Mouse (Mus musculus) ES-Bruce4 (cell line): ENCODE data around the gene Vps18. TPM values are rescaled to one million over a fixed set of nuclear protein-coding genes. Genes with fewer than 3 reads are reported as not detected.

ENCODE experiments used
- H3K27ac ChIP-seq: 2 replicates; pipeline ENCODE4 v1.5.1; 2012; ENCODE audit warnings: low read length, inconsistent platforms; ENCODE audit not compliant: insufficient read depth
- H3K27me3 ChIP-seq: 2 replicates; pipeline ENCODE4 v1.6.1; 2012; ENCODE audit warnings: mild to moderate bottlenecking, low read length, inconsistent platforms; ENCODE audit not compliant: control insufficient read depth, poor library complexity, insufficient read depth, severe bottlenecking
- H3K36me3 ChIP-seq: 2 replicates; pipeline ENCODE4 v1.6.1; 2012; ENCODE audit warnings: inconsistent platforms, mild to moderate bottlenecking, low read length, moderate library complexity; ENCODE audit not compliant: control insufficient read depth, poor library complexity, insufficient read depth, severe bottlenecking
- H3K4me1 ChIP-seq: one replicate; pipeline ENCODE4 v1.8.1; 2011; ENCODE audit warnings: low read length; ENCODE audit not compliant: control insufficient read depth, insufficient read depth
- H3K4me3 ChIP-seq: 2 replicates; pipeline ENCODE4 v1.5.1; 2011; ENCODE audit warnings: low read depth, mild to moderate bottlenecking, low read length
- H3K9ac ChIP-seq: 2 replicates; pipeline ENCODE4 v1.6.1; 2012; ENCODE audit warnings: low read depth, mild to moderate bottlenecking, inconsistent platforms; ENCODE audit not compliant: poor library complexity, severe bottlenecking
- H3K9me3 ChIP-seq: replicated peaks from 2 replicates; pipeline ENCODE4 v1.6.1; 2012; ENCODE audit warnings: mild to moderate bottlenecking, low read length, inconsistent platforms; ENCODE audit not compliant: control insufficient read depth, poor library complexity, insufficient read depth, severe bottlenecking
- CTCF ChIP-seq: IDR thresholded peaks from one replicate; pipeline ENCODE4 v1.8.1; 2011; ENCODE audit warnings: low read depth, low read length
- EP300 ChIP-seq: IDR thresholded peaks from 2 replicates; pipeline ENCODE4 v1.6.1; 2011; ENCODE audit warnings: low read depth, low read length; ENCODE audit not compliant: insufficient read depth
- POLR2A ChIP-seq: IDR thresholded peaks from one replicate; pipeline ENCODE4 v1.8.1; 2011; ENCODE audit warnings: low read length; ENCODE audit not compliant: insufficient read depth
- polyA plus RNA-seq: library from polyadenylated mRNA; stranded (reverse); fragments of >200 nt; gene quantifications from 2 replicates; pipeline ENCODE4 v1.2.4, GENCODE M21; 2011; ENCODE audit warnings: low read depth; ENCODE audit not compliant: missing spikeins, insufficient read depth, insufficient read length

Gene Vps18
- polyA plus RNA-seq: 11.7 and 12.8 TPM in 2 replicates

- H3K27ac ChIP-seq: 0 out of 2 replicates have a peak within 1 kb of the TSS, but pooled peaks have one; percentile 0
These were observed at the start of gene Vps18 for GRCm38 (mm10) chr2:119288270-119288882. Gene Vps18, plus strand, starts transcription at chr2:119288740.

GRCm38 (mm10) chr2:119240075-119240818, 48.3 kb upstream of the Vps18 start:
- H3K4me3 ChIP-seq: peak overlapping the region; percentile 3; the same call in 1 of the 2 replicates
- H3K4me1 ChIP-seq: peaks cover 9% of the 10 kb centered on the region
- H3K9me3 ChIP-seq: no peaks in the 10 kb centered on the region
- peaks cover 6% of the 10 kb centered on the region for H3K36me3 ChIP-seq
- H3K27me3 ChIP-seq: no peaks in the 10 kb centered on the region
- H3K27ac ChIP-seq: peak overlapping the region; percentile 67
- no peak overlapping the region for H3K9ac ChIP-seq
- TF ChIP-seq POLR2A: no peak
- peak; percentile 94 for TF ChIP-seq EP300

More at GRCm38 (mm10) chr2:119288270-119288882, at the start of gene Vps18:
- Histone ChIP-seq H3K4me1 (no peaks in the 10 kb centered on the region), H3K36me3 (0 out of 2 replicates have a peak, but pooled peaks cover 8% of the 10 kb centered on the region), H3K9me3 (no peaks in the 10 kb centered on the region), H3K9ac (peak within 1 kb of the TSS; percentile 83), H3K27me3 (no peaks in the 10 kb centered on the region), H3K4me3 (peak within 1 kb of the TSS; percentile 92)
- TF ChIP-seq POLR2A (peak; percentile 28), CTCF (peak; percentile 96), EP300 (peak; percentile 65; the same call in 1 of the 2 replicates)

GRCm38 (mm10) chr2:119240819-119241186, 47.7 kb upstream of the Vps18 start:
- no peaks in the 10 kb centered on the region for H3K9me3 ChIP-seq
- TF ChIP-seq POLR2A (no peak), EP300 (no peak), CTCF (no peak)
- peaks cover 9% of the 10 kb centered on the region for H3K4me1 ChIP-seq
- peak overlapping the region; percentile 67 for H3K27ac ChIP-seq
- no peaks in the 10 kb centered on the region for H3K27me3 ChIP-seq
- peaks cover 11% of the 10 kb centered on the region for H3K36me3 ChIP-seq
- H3K4me3 ChIP-seq: no peak overlapping the region
- H3K9ac ChIP-seq: no peak overlapping the region

GRCm38 (mm10) chr2:119242548-119242947, 46.0 kb upstream of the Vps18 start:
- Histone ChIP-seq H3K36me3 (peaks cover 25% of the 10 kb centered on the region), H3K9ac (no peak overlapping the region), H3K4me1 (peaks cover 9% of the 10 kb centered on the region), H3K9me3 (no peaks in the 10 kb centered on the region), H3K4me3 (no peak overlapping the region), H3K27me3 (no peaks in the 10 kb centered on the region), H3K27ac (no peak overlapping the region)
- TF ChIP-seq POLR2A (no peak), EP300 (no peak), CTCF (no peak)

- Histone ChIP-seq H3K9ac (no peak overlapping the region), H3K4me3 (no peak overlapping the region), H3K9me3 (no peaks in the 10 kb centered on the region)
These were observed 43.3 kb upstream of the Vps18 start for GRCm38 (mm10) chr2:119245246-119245645.

GRCm38 (mm10) chr2:119247904-119248303, 40.6 kb upstream of the Vps18 start:
- TF ChIP-seq EP300: no peak
- TF ChIP-seq POLR2A: no peak
- TF ChIP-seq CTCF: no peak
- no peak overlapping the region for H3K27ac ChIP-seq

More at GRCm38 (mm10) chr2:119245246-119245645, 43.3 kb upstream of the Vps18 start:
- Histone ChIP-seq H3K36me3 (peaks cover 32% of the 10 kb centered on the region), H3K27me3 (no peaks in the 10 kb centered on the region), H3K27ac (no peak overlapping the region), H3K4me1 (peaks cover 7% of the 10 kb centered on the region)
- no peak for TF ChIP-seq CTCF
- TF ChIP-seq EP300: no peak
- no peak for TF ChIP-seq POLR2A

More at GRCm38 (mm10) chr2:119247904-119248303, 40.6 kb upstream of the Vps18 start:
- Histone ChIP-seq H3K36me3 (peaks cover 32% of the 10 kb centered on the region), H3K4me1 (no peaks in the 10 kb centered on the region), H3K9ac (no peak overlapping the region), H3K9me3 (no peaks in the 10 kb centered on the region), H3K27me3 (no peaks in the 10 kb centered on the region), H3K4me3 (no peak overlapping the region)
